Mouse (Mus musculus): Measurements from ENCODE around the gene Umad1. TPM values are rescaled to one million over a fixed set of nuclear protein-coding genes. Genes with fewer than 3 reads are reported as not detected.

The Umad1 gene
- polyA plus RNA-seq (2015; fragmentation: Nextera tagmentation; extraction: Ambion mirVana) = 57.9 and 63.0 TPM in 2 replicates

GRCm38 (mm10) chr6:8259004-8259666 lies at the start of gene Umad1, which contains the start of the genes Rpa3 and Gm45062:
Umad1 (plus strand) TSS chr6:8259288.
Rpa3 (minus strand) TSS chr6:8259173.
Gm45062 (plus strand) TSS chr6:8259450.

Other genes starting within 250 kb of the Umad1 start
- 3.0 and 3.3 TPM in 2 replicates for gene Col28a1, start 66.7 kb upstream of the Umad1 start, polyA plus RNA-seq (2015; fragmentation: Nextera tagmentation; extraction: Ambion mirVana)
- gene Mios, start 50.1 kb upstream of the Umad1 start, polyA plus RNA-seq (2015; fragmentation: Nextera tagmentation; extraction: Ambion mirVana) = 18.9 and 19.3 TPM in 2 replicates
- gene Rpa3, start 115 bp upstream of the Umad1 start, polyA plus RNA-seq (2015; fragmentation: Nextera tagmentation; extraction: Ambion mirVana) = 41.7 and 52.5 TPM in 2 replicates
- 3.5 and 4.3 TPM in 2 replicates for gene Gm45062, start 162 bp downstream of the Umad1 start, polyA plus RNA-seq (2015; fragmentation: Nextera tagmentation; extraction: Ambion mirVana)

Measured in neural tube, postnatal 0 days (tissue).